Mouse (Mus musculus) brown adipose tissue, adult 24 weeks (tissue): Measurements from ENCODE around the gene Ctrb1. TPM values are rescaled to one million over a fixed set of nuclear protein-coding genes. Genes with fewer than 3 reads are reported as not detected.

ENCODE experiments used
- H3K27ac ChIP-seq: fragments of 200-500 bp; replicated peaks from 2 replicates; pipeline ENCODE4 v1.5.1; 2012; ENCODE audit warnings: low read depth, mild to moderate bottlenecking, low read length
- H3K4me1 ChIP-seq: fragments of 200-500 bp; 2 replicates; pipeline ENCODE4 v1.6.1; 2012; ENCODE audit warnings: low read length, mixed read lengths; ENCODE audit not compliant: control insufficient read depth, insufficient read depth, insufficient read length
- H3K4me3 ChIP-seq: fragments of 200-500 bp; 2 replicates; pipeline ENCODE4 v1.5.1; 2012; ENCODE audit warnings: low read depth, mild to moderate bottlenecking, low read length, moderate library complexity; ENCODE audit not compliant: insufficient read depth
- polyA plus RNA-seq: library from polyadenylated mRNA; stranded (reverse); fragments of >200 nt; gene quantifications from 2 replicates; pipeline ENCODE4 v1.2.4, GENCODE M21; 2012; ENCODE audit not compliant: missing spikeins, insufficient read depth, insufficient read length

Gene Ctrb1
- polyA plus RNA-seq, result not detected in 2 replicates

DNA sequence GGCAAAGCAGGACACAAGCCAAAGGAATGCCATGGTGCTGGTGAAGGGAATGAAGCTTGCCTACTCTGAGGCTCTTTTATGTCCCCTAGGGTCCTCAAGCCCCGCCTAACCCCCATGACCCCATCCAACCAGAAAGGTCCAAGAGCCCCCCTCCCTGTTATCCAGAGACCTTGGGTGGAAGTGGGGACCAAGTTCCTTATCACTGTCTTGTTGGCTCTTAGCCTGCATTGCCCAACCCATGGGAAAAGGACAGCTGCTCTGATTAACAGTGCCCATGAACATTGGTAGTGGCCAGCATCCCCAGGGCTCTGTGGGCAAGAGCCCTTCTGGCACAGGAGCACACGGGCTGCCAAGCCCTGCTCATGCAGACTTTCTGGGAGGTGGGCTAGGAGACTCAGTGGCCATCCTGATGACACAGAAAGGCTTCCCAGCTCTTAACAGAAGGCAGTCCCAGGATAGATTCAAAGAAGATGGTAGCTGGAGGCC lies at the start of gene Ctrb1:
Ctrb1 (minus strand) TSS at position 51 of the 486 bp plus-strand sequence.
- no peak within 1 kb of the TSS for H3K27ac ChIP-seq
- no peak within 1 kb of the TSS for H3K4me3 ChIP-seq
- H3K4me1 ChIP-seq, result no peaks in the 10 kb centered on the region

DNA sequence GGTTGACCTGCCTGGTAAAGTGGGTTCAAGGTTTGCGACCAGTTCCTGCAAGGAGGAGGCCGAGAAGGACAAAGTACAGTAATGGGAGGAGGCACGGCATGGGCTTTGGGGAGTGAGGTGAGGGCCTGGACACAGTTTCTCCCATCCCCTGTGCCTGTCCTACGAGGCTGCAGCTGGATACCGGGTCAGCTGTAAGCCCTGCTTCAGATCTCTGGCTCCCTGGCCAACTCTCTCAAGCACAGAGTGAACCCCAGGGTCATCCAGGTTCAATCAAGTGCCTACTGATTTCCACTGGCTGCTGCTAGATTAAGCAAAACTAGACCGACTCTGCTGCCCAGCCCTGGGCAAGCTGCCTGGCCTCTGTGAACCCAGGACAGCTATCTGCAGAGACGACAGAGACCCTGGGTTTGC lies 49.5 kb upstream of the Ctrb1 start:
- peak overlapping the region; percentile 78 for H3K27ac ChIP-seq
- peaks cover 58% of the 10 kb centered on the region for H3K4me1 ChIP-seq
- H3K4me3 ChIP-seq, result no peak overlapping the region

DNA sequence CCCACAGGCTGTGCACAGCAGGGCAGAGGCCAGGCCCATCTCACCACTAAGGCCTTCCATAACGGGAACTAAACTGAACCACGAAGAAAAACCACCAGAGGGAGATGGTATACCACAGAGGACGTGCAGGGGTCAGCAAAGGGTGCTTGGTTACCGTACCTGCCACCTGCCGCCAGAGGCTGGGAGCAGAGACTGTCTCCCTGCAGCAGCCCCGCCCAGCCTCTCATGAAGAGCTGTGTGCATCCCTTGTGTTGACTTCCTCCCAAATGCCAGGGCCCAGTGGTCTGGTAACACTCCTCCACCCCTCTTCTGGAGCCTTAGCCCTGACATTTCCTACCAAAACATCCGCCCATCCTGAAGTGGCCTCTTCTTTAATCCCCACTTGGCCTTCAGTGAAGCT lies 48.8 kb upstream of the Ctrb1 start:
- H3K27ac ChIP-seq, result 0 out of 2 replicates have a peak overlapping the region, but pooled peaks have one; percentile 1
- H3K4me3 ChIP-seq, result no peak overlapping the region
- peaks cover 60% of the 10 kb centered on the region for H3K4me1 ChIP-seq

DNA sequence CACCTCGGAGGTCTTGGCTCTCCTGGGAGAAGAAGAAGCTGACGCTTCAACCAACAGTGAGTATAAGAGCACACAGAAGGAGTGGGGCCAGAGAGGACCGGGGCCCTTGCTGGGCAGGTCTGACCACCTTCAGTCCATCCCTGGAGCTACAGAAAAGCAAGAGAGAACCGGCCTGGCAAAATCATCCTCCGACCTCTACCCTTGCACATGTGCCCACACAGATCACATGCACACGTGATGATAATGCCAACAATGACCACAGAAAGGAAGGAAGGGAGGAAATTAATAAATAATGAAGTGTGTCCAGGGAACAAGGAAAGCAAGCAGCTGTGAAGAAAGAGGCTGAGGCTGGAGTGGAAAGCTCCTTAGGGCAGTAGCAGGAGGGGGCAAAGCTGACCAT lies 48.1 kb upstream of the Ctrb1 start:
- peak overlapping the region; percentile 45; the same call in 1 of the 2 replicates for H3K27ac ChIP-seq
- peaks cover 62% of the 10 kb centered on the region for H3K4me1 ChIP-seq
- no peak overlapping the region for H3K4me3 ChIP-seq

DNA sequence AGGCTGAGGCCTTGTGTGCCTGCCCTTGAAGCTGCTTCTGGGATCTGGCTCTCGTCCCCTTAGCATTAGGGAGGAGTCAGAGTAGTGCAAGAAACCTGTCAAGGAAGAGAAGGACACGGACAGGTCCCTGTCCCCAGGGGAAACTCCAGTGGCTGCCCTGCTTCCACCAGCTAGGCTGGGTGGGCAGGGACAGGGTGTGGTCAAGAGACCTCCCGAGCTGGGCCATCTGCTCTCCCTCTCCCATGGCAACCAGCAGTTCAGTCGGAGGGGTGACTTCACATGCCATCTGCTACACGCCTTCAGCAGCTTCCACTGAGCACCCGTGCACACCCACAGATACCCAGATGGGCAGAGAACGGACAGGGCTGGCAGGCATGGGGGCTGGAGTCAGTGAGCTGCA lies 45.5 kb upstream of the Ctrb1 start:
- H3K4me3 ChIP-seq, result no peak overlapping the region
- peak overlapping the region; percentile 93 for H3K27ac ChIP-seq

DNA sequence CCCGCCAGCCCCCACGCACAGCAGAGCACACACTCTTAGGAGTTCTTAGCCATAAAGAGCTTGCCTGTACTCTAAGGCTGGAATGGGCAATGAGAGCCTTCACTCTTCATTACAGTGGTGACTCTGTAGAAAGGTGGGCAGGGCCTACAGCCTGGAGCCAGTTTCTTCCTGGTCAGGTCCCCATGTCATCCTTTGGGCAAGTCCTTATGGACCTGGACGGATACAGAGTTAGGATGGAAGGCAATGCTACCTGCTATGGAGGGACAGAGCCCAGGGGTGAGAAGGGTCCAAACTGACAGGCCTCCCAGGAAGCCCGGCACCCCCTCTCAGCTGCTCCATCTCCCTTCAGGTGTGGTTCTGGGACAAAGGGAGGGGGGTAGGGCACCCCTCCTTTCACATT lies 45.0 kb upstream of the Ctrb1 start:
- Histone ChIP-seq H3K4me1 (peaks cover 61% of the 10 kb centered on the region), H3K27ac (peak overlapping the region; percentile 93), H3K4me3 (peak overlapping the region; percentile 2; the same call in 1 of the 2 replicates)

More for the DNA sequence above, 45.5 kb upstream of the Ctrb1 start:
- peaks cover 61% of the 10 kb centered on the region for H3K4me1 ChIP-seq

DNA sequence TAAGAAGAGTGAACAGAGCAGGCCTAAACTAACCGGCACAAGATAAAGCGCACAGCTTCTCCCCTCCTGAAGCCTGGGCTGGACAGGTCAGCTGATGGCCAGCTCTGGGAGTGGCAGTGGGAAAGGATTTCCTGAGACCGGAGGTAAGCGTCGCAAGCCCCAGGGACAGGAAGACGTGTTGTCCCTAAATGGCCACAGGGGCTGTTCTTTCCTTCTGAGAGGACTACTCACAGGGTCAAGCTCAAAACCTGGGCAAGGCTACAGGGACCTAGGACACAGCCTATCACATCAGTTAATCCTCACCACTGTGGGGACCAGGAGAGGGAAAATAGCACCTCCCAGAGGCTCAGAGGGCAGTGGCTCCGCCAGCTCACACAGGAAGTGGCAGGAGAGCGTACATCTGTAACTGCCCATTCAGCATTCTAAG lies 44.5 kb upstream of the Ctrb1 start:
- Histone ChIP-seq H3K4me3 (peak overlapping the region; percentile 47), H3K27ac (peak overlapping the region; percentile 94), H3K4me1 (peaks cover 60% of the 10 kb centered on the region)

DNA sequence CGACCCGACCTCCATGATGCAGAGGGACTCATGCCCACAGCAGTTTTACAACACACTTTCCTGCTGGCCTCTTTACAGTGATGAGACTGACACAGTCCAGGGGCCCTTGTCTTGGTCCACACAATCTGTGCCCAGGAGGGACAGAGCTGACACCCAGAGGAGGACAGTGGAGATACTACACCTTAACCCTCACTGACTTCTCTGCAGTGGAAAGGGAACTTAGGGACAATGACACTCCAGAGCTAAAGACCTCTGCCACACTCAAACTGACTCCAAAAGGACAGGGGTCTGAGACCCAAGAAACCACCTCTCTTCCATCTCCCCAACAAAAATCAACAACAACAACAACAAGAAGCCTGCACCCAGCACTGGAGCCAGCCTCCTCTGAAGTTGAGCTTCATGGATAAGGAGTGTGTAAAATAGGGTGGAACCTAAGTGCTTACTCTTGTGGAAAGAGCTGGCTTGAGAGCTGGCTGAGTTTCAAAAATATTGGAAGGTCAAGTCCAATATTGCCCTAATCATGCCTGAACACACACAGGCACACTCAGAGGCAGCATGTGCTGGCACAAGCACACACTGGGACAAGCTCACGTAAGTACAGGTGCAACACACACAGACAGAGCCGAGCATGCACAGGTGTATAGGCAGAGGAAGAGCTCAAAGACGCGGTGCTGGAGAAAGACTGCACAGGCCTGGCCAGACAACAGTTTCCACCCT lies 43.6 kb upstream of the Ctrb1 start:
- Histone ChIP-seq H3K27ac (peak overlapping the region; percentile 94), H3K4me3 (peak overlapping the region; percentile 47), H3K4me1 (peaks cover 60% of the 10 kb centered on the region)

DNA sequence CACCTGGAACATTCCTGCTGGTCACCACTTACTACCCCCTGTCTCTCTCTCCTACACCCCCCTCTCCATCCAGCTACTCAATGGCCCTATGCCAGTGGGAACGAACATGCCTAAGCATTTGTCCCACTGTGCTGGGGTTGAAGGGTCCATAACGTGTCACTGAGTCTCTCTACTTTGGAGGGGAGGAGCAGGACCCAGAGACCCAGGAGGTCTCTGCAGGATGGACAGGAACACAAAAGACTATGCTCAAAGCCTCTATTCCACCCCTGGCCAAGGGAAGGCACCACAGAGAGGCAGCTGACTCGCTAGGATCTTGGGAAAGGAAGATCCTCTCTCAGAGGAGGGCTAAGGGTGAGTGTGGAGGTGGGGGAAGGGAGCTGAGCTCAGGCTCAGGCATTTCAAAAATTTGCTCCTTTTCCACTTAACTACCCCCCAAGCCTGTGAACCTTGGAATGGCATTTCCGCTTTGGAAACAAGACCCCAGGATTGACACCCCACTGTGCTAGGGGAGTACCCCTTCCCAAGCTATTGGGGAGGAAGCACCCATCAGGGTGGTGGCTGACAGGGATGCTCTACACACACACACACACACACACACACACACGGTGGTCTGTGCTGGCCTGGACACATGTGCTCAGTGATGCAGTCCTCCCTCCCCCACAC lies 42.9 kb upstream of the Ctrb1 start:
- 0 out of 2 replicates have a peak overlapping the region, but pooled peaks have one; percentile 2 for H3K4me3 ChIP-seq
- peaks cover 60% of the 10 kb centered on the region for H3K4me1 ChIP-seq
- H3K27ac ChIP-seq, result peak overlapping the region; percentile 94

DNA sequence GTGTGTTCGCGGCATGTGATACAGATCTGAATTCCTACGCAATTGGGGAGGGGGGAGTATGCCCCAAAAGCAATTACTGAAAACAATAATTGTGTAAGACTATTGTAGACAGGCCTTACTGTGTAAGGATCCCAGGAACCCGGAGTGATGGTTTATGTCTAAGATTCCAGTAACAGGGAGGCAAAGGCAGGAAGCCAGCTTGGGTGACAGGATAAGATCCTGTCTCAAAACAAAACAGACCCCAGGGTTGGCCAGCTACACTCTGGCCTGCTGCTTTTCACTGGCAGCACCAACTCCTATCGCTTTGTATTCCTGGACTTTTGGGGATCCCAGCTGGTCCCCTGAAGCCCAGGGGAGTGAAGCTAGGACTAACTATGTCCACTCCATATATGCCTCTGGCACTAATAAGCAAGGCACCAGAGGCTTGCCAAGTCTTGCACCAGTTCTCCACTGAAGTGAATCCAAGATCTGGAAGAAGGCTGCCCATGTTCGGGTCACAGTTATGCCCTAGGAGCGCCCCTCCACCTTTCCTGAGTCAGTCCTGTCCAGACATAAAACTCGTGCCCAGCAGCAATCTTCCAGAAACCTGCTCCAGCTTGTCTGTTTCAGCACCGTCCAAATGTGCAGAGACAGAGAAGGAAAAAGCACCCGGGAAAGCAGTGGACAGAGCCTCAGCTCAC lies 41.7 kb upstream of the Ctrb1 start:
- peak overlapping the region; percentile 51 for H3K4me3 ChIP-seq
- peak overlapping the region; percentile 94 for H3K27ac ChIP-seq
- peaks cover 69% of the 10 kb centered on the region for H3K4me1 ChIP-seq

DNA sequence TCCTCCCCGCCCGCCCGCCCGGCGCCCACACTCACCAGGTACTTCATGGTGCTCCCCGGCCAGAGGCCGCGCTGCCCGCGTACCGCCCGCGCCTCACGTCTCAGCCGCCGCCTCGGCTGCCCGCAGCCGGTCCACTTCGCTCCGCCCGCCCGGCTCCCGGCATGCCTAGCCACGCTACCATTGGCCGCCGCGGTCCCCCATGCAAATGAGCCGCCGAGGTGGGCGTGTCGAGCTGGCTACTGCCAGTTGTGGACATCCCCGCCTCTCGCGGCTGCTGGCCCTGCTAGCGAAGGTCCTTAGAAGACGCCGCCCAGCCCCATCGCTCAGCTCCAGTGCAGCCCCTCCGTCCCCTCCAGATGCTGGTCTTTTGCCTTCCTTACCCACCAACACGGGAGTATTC lies 41.2 kb upstream of the Ctrb1 start:
- H3K4me3 ChIP-seq, result peak overlapping the region; percentile 67
- H3K27ac ChIP-seq, result peak overlapping the region; percentile 94
- H3K4me1 ChIP-seq, result peaks cover 74% of the 10 kb centered on the region

DNA sequence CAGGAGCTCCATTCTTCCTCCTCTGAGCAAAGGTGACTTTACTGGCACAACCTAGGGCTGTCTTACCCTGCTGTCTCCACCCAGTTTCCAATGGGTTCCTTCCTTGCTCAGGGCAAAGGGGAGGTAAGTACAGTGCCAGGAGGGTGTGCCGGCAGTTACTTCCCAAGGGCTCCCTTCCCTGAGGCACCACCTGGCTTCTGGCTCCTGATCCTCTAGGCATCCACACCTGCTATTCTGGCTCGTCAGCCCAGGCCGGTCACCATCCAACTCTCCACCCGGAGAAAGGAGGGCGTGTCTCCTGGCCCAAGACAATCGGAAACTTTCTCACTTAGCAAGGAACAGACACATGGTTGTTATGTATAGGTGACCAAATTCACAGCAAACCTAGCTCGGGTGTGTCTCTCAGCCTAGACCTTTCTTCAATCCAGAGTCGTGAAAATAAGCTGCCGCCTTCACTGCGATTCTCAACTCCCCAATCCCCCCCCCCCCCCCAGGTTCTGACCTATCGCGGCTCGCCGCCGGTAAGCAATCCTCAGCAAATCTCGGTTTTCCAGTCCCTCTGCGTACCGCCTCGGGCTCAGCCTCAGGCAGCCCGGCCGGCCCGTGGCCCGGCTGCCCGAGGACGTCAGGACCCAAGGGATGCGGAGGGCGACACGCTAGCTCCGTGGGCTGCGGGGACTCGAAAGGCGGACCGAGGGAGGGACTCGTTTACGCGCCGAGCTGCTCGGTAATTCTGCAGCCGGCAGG lies 40.6 kb upstream of the Ctrb1 start:
- Histone ChIP-seq H3K4me1 (peaks cover 77% of the 10 kb centered on the region), H3K4me3 (peak overlapping the region; percentile 67), H3K27ac (peak overlapping the region; percentile 62)

DNA sequence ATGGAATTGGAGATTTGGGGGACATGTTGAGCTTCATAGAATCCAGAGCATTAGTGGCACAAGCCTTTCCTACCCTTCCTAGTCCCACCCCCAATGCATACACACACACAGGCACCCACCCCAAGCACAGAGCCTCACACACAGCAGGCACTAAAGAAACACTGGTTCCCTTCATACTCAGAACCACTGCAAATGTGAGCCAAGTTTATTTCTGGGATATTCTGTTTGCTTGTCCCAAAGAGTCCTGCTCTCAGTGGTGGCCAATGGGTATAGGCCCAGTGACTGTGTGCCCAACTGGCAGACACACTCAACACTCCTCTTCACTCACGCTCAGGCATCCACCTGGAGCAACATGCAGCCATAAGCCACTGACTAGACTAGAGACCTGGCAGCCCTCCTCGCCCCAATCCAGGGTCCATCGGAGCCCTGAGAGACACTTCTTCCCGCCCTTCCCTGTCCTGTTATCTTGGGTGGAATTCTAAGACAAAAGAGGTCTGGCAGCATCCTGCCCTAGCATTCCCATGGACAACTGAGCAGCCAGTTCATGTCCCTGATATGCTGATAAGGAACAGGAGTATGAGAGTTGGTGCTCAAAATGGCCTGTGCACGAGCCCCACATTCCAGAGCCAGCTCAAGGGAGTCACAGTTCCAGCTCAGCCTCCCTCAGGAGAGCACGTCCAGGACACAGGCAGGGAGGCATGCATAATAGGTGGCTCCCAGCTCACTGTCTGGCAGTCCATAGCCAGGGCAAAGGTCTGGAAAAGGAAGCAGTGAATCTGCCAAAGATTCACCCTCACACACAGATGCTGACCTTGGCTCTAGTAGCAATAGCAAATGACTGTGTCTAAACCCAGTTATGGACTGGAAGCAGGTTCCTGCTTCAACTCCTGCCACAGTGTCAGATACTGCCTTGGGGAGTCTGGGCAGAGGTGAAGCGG lies 38.7 kb upstream of the Ctrb1 start:
- H3K4me3 ChIP-seq, result no peak overlapping the region
- H3K4me1 ChIP-seq, result peaks cover 82% of the 10 kb centered on the region

DNA sequence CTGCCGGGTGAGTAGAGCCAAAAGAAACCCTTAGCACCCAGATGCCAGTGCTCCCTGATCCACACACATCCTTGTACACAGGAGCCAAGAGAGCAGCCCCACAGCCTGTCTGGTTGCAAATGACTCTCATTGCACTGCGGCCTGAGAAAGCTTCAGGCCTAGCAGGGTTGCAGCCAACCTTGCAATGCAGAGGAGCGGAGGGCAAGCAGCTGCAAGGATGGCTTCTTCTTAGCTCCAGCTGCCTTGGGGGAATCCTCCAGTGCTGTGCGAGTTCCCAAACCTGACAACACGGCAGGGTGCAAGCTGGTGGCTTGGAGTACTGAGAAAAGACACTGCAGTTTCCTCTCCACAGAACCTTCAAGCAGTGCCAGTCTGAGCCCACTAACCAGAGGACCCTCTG lies 37.7 kb upstream of the Ctrb1 start:
- Histone ChIP-seq H3K4me3 (no peak overlapping the region), H3K27ac (peak overlapping the region; percentile 62; the same call in 1 of the 2 replicates), H3K4me1 (peaks cover 77% of the 10 kb centered on the region)

More for the DNA sequence above, 38.7 kb upstream of the Ctrb1 start:
- H3K27ac ChIP-seq, result peak overlapping the region; percentile 62
